Mouse (Mus musculus) heart, postnatal 0 days (tissue): ENCODE measurements around the gene Fa2h.

Experiments
- CTCF ChIP-seq: IDR thresholded peaks from 2 replicates; pipeline ENCODE4 v1.5.1; 2016; ENCODE audit warnings: antibody characterized with exemption, control low read depth, low read depth
- EP300 ChIP-seq: IDR thresholded peaks from 2 replicates; pipeline ENCODE4 v1.6.1; 2016; ENCODE audit warnings: antibody characterized with exemption, low read depth

- TF ChIP-seq CTCF (no peak), EP300 (no peak)
These were observed 40.1 kb downstream of the Fa2h start for GRCm38 (mm10) chr8:111353497-111353896.
